Mouse (Mus musculus): ENCODE results near the gene Cdh12. TPM values are rescaled to one million over a fixed set of nuclear protein-coding genes. Genes with fewer than 3 reads are reported as not detected.
"Not testable (repeated sequence)": the region's sequence is repeated elsewhere in the genome, so short reads cannot be mapped to it uniquely, and the experiment has no call there.

Gene Cdh12
- polyA plus RNA-seq, 1 experiment from 2014 or later = 0.58 TPM

DNA sequence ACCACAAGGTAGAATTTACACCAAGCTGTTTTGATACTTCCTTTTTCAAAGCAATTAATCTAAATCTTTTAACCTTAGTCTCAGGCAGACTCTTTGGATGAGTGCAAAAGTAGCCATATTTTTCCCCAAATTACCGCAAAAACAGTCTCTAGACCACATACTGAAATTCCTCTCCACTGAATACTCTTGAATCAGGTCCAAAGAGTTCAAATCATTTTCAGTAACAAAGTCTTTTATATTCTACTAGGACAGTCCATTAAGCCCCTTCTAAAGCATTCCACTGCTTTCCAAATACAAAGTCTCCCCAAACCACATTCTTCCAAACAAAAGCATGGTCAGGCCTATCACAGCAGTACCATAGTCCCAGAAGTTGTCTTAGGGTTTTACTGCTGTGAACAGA lies 848.0 kb downstream of the Cdh12 start:
- Histone ChIP-seq H3K9me3 (no peaks in the 10 kb centered on the region), H3K9ac (no peak overlapping the region), H3K27me3 (no peaks in the 10 kb centered on the region), H3K4me2 (no peak overlapping the region), H3K4me1 (no peaks in the 10 kb centered on the region), H3K36me3 (no peaks in the 10 kb centered on the region), H3K27ac (no peak overlapping the region), H3K4me3 (no peak overlapping the region)
- 90% methylated on average over 1 of the region's 1 CpGs for WGBS
- no peak for ATAC-seq (ENCODE audit: insufficient number of reproducible peaks, low FRiP score, low TSS enrichment, low read depth)

DNA sequence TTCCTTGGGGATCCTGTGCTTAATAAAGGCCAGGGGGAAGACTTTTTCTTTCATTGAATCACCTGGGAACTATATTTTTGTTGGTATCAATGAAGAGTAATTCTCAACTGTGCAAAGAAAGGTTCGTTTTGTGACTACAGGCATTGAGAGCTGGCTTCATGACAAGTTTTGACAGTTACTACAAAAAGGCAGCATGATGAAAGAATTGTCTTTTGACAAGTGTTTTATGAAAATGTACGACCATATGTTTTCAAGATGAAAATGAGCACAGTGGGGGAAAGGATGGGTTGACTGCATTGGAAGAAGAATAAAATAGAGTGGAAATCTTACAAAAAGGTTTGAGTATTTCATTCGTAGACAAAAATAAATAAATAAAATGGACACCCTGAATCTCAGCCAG lies 866.4 kb downstream of the Cdh12 start:
- no peak for ATAC-seq (ENCODE audit: insufficient number of reproducible peaks, low FRiP score, low TSS enrichment, low read depth)
- no peak overlapping the region for H3K4me3 ChIP-seq
- H3K27me3 ChIP-seq = no peaks in the 10 kb centered on the region
- H3K36me3 ChIP-seq = no peaks in the 10 kb centered on the region
- no peak overlapping the region for H3K27ac ChIP-seq
- H3K9me3 ChIP-seq = no peaks in the 10 kb centered on the region
- no peaks in the 10 kb centered on the region for H3K4me1 ChIP-seq
- 63% methylated on average over 3 of the region's 3 CpGs for WGBS
- H3K9ac ChIP-seq = no peak overlapping the region
- H3K4me2 ChIP-seq = no peak overlapping the region

DNA sequence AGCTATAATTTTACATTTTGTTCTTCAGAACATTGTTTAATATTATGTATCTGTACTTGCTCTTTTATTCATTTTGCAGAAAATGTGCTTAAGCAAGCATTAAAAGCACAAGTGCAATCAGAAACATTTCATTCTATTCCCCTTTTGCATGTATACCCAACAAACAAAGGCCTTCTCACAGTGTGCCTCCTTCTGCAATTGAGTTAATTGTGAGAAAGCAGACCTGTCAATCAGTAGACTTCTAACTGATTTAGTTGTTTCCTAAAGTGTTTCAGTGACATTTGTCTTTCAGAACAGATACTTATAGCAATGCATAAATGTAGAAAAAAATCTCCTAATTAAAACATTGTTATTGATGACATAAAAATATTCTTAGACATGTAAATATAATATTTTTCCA lies 894.8 kb downstream of the Cdh12 start:
- Histone ChIP-seq H3K4me1 (no peaks in the 10 kb centered on the region), H3K4me2 (no peak overlapping the region), H3K27ac (no peak overlapping the region), H3K36me3 (no peaks in the 10 kb centered on the region), H3K9ac (no peak overlapping the region), H3K4me3 (no peak overlapping the region), H3K27me3 (no peaks in the 10 kb centered on the region), H3K9me3 (no peaks in the 10 kb centered on the region)
- ATAC-seq (ENCODE audit: insufficient number of reproducible peaks, low FRiP score, low TSS enrichment, low read depth) = no peak

GRCm38 (mm10) chr15:21344323-21344722 lies 895.3 kb downstream of the Cdh12 start:
- H3K9me3 ChIP-seq = no peaks in the 10 kb centered on the region
- no peak overlapping the region for H3K4me2 ChIP-seq
- WGBS = 71% methylated on average over 2 of the region's 2 CpGs
- H3K4me1 ChIP-seq = no peaks in the 10 kb centered on the region
- no peak overlapping the region for H3K27ac ChIP-seq
- no peak for ATAC-seq (ENCODE audit: insufficient number of reproducible peaks, low FRiP score, low TSS enrichment, low read depth)
- H3K4me3 ChIP-seq = no peak overlapping the region
- H3K27me3 ChIP-seq = no peaks in the 10 kb centered on the region
- no peak overlapping the region for H3K9ac ChIP-seq
- no peaks in the 10 kb centered on the region for H3K36me3 ChIP-seq

- no peaks in the 10 kb centered on the region for H3K9me3 ChIP-seq
- 62% methylated on average over 3 of the region's 3 CpGs for WGBS
- H3K36me3 ChIP-seq = no peaks in the 10 kb centered on the region
- H3K4me1 ChIP-seq = no peaks in the 10 kb centered on the region
- H3K4me2 ChIP-seq = no peak overlapping the region
- H3K9ac ChIP-seq = no peak overlapping the region
- no peak overlapping the region for H3K27ac ChIP-seq
- no peak overlapping the region for H3K4me3 ChIP-seq
- no peak for ATAC-seq (ENCODE audit: insufficient number of reproducible peaks, low FRiP score, low TSS enrichment, low read depth)
- H3K27me3 ChIP-seq = no peaks in the 10 kb centered on the region
Observed at GRCm38 (mm10) chr15:21344749-21345148, 895.7 kb downstream of the Cdh12 start.

- H3K9me3 ChIP-seq = no peaks in the 10 kb centered on the region
- no peaks in the 10 kb centered on the region for H3K4me1 ChIP-seq
- no peak overlapping the region for H3K4me3 ChIP-seq
- H3K27ac ChIP-seq = no peak overlapping the region
- no peaks in the 10 kb centered on the region for H3K27me3 ChIP-seq
- no peaks in the 10 kb centered on the region for H3K36me3 ChIP-seq
- H3K9ac ChIP-seq = no peak overlapping the region
- 80% methylated on average over 5 of the region's 5 CpGs for WGBS
- ATAC-seq (ENCODE audit: insufficient number of reproducible peaks, low FRiP score, low TSS enrichment, low read depth) = no peak
- H3K4me2 ChIP-seq = no peak overlapping the region
Observed at GRCm38 (mm10) chr15:21355356-21356101, 906.5 kb downstream of the Cdh12 start.

DNA sequence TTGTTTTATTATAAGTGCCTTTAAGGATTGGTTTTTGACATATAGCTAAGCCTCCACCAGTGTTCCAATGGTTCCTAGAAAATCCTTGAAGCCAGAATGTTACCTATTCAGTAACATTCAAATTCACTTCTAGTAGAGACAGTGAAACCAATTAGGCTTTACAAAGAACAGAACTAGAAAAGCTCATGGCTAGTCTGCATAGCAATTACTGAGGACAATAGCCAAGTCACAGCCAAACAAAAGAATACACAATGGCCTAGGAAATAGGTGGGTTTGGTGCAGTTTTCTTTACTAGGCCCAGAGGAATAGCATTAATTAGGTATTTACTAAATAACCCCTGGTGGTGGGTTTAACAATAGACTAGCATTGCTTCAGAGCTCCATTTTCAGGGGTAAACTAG lies 917.3 kb downstream of the Cdh12 start:
- no peak for ATAC-seq (ENCODE audit: insufficient number of reproducible peaks, low FRiP score, low TSS enrichment, low read depth)
- Histone ChIP-seq H3K9me3 (no peaks in the 10 kb centered on the region), H3K9ac (no peak overlapping the region)

GRCm38 (mm10) chr15:21375460-21375859 lies 926.4 kb downstream of the Cdh12 start:
- ATAC-seq (ENCODE audit: insufficient number of reproducible peaks, low FRiP score, low TSS enrichment, low read depth) = no peak
- WGBS = 59% methylated on average over 5 of the region's 5 CpGs

More for the DNA sequence above, 917.3 kb downstream of the Cdh12 start:
- no peak overlapping the region for H3K4me3 ChIP-seq
- no peaks in the 10 kb centered on the region for H3K27me3 ChIP-seq
- H3K36me3 ChIP-seq = no peaks in the 10 kb centered on the region
- no peak overlapping the region for H3K4me2 ChIP-seq
- H3K4me1 ChIP-seq = no peaks in the 10 kb centered on the region
- no peak overlapping the region for H3K27ac ChIP-seq

DNA sequence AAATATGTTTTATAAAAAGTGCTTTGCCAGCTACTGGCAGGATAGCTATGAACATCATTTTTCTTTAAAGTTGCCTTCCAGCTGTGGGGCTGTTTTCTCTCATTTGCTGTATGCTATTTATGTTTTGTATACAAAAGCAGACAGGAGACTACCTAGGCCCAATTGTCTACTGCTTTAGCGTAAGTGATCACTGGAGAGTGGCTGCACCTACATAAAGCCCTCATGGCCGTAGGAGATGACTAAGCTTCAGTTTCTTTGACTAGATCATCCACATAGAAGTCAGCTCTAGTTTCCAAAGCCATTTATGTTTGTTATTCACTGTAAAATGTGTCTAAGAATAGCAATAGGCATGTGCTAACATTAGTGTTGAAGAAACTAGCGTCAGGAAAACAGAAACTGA lies 926.8 kb downstream of the Cdh12 start:
- no peak for ATAC-seq (ENCODE audit: insufficient number of reproducible peaks, low FRiP score, low TSS enrichment, low read depth)
- no peak overlapping the region for H3K4me2 ChIP-seq
- no peak overlapping the region for H3K4me3 ChIP-seq
- no peak overlapping the region for H3K9ac ChIP-seq
- H3K27me3 ChIP-seq = no peaks in the 10 kb centered on the region
- no peaks in the 10 kb centered on the region for H3K36me3 ChIP-seq
- H3K4me1 ChIP-seq = no peaks in the 10 kb centered on the region
- 74% methylated on average over 3 of the region's 3 CpGs for WGBS
- no peak overlapping the region for H3K27ac ChIP-seq
- H3K9me3 ChIP-seq = no peaks in the 10 kb centered on the region

More at GRCm38 (mm10) chr15:21375460-21375859, 926.4 kb downstream of the Cdh12 start:
- Histone ChIP-seq H3K9me3 (no peaks in the 10 kb centered on the region), H3K36me3 (no peaks in the 10 kb centered on the region), H3K4me3 (no peak overlapping the region), H3K27ac (no peak overlapping the region), H3K4me2 (no peak overlapping the region), H3K9ac (no peak overlapping the region), H3K27me3 (no peaks in the 10 kb centered on the region), H3K4me1 (no peaks in the 10 kb centered on the region)

DNA sequence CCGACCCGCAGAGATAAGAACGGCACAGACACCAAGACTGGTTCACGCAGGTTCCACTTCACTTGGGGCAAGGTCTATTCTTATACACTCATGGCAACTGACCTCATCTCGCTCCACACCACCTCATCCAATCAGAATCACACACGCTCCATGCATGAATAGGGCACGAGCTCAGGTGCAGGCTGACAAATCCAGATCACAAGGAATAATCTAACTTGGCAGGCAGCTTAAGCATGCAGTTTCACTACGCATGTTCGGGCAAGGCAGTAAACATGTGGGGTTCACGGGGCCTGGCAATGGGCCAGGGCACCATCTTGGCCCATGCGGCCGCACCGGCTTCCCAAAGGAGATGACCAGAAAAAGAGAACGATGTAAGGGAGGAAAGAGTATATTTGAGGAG lies 942.4 kb downstream of the Cdh12 start:
- H3K9me3 ChIP-seq; H3K27ac ChIP-seq; H3K36me3 ChIP-seq; ATAC-seq (ENCODE audit: insufficient number of reproducible peaks, low FRiP score, low TSS enrichment, low read depth); H3K4me1 ChIP-seq; H3K9ac ChIP-seq; H3K4me2 ChIP-seq; H3K4me3 ChIP-seq; H3K27me3 ChIP-seq: not testable (repeated sequence)
- whole genome bisulfite sequencing = 82% methylated on average over 14 of the region's 14 CpGs

- Histone ChIP-seq H3K27ac (no peak overlapping the region), H3K9me3 (no peaks in the 10 kb centered on the region), H3K4me2 (no peak overlapping the region), H3K4me1 (no peaks in the 10 kb centered on the region), H3K9ac (no peak overlapping the region), H3K27me3 (no peaks in the 10 kb centered on the region), H3K4me3 (no peak overlapping the region), H3K36me3 (no peaks in the 10 kb centered on the region)
- WGBS = 88% methylated on average over 3 of the region's 3 CpGs
- ATAC-seq (ENCODE audit: insufficient number of reproducible peaks, low FRiP score, low TSS enrichment, low read depth) = no peak
Observed at GRCm38 (mm10) chr15:21393080-21393479, 944.0 kb downstream of the Cdh12 start.

- Histone ChIP-seq H3K9ac (no peak overlapping the region), H3K9me3 (no peaks in the 10 kb centered on the region), H3K36me3 (no peaks in the 10 kb centered on the region), H3K4me3 (no peak overlapping the region), H3K4me1 (no peaks in the 10 kb centered on the region), H3K4me2 (no peak overlapping the region), H3K27ac (no peak overlapping the region), H3K27me3 (no peaks in the 10 kb centered on the region)
- WGBS = 75% methylated on average over 6 of the region's 6 CpGs
- ATAC-seq (ENCODE audit: insufficient number of reproducible peaks, low FRiP score, low TSS enrichment, low read depth) = no peak
Observed at GRCm38 (mm10) chr15:21405196-21405595, 956.1 kb downstream of the Cdh12 start.
